Mouse (Mus musculus): ENCODE results near the gene Abhd12b.
"Not testable (repeated sequence)": the region's sequence is repeated elsewhere in the genome, so short reads cannot be mapped to it uniquely, and the experiment has no call there.

The Abhd12b gene

DNA sequence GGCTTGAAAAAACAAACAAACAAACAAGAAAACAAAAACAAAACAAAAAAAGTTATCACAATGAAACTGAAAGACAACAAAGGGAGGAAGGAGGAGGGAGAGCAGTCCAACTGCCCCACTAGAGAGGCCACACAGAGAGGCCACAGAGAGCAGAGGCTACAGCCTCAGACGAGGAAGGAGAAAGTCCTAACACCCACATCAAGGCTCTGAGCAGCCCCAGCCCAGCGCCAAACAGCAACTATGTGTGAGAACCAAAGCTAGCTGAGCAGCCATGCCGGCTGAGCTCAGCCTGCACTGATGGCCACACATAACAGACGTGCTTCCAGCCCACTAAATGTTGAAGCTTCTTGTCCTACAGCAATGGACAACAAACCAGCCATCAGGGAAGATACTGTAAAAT is 14.1 kb upstream of the Abhd12b start:
- no peak for DNase-seq (ENCODE audit: low read depth, low spot score)

- DNase-seq (ENCODE audit: low read depth, low spot score), result no peak
Measured at GRCm38 (mm10) chr12:70140542-70140941, 13.4 kb upstream of the Abhd12b start.

- no peak for DNase-seq (ENCODE audit: low read depth, low spot score)
Measured at GRCm38 (mm10) chr12:70140993-70141576, 12.9 kb upstream of the Abhd12b start.

DNA sequence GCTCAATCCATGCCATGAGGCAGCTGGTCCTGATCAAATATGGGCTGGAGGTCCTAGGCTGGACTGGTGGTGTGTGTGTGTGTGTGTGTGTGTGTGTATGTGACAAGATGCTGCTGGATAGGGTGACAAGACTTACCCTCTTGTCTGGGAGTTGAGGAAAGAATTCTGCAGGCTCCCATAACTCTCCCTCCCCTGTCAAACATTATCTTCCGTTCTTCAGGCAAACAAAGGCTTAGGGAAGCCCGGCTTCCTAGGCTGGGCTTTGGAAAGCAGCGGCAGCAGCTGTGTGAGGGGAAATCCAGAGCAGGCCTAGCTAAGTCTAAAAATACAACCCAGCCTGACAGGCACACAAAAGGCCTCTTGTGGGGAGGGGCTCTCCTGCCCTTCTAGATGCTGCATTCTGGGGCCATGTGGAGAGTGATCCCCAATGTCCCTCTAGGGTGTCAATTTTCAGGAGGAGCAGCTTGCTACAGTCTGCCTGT is 9.8 kb upstream of the Abhd12b start:
- not testable (repeated sequence) for DNase-seq (ENCODE audit: low read depth, low spot score)

GRCm38 (mm10) chr12:70144637-70145448 is 9.1 kb upstream of the Abhd12b start:
- peak; percentile 70 for DNase-seq (ENCODE audit: low read depth, low spot score)

DNA sequence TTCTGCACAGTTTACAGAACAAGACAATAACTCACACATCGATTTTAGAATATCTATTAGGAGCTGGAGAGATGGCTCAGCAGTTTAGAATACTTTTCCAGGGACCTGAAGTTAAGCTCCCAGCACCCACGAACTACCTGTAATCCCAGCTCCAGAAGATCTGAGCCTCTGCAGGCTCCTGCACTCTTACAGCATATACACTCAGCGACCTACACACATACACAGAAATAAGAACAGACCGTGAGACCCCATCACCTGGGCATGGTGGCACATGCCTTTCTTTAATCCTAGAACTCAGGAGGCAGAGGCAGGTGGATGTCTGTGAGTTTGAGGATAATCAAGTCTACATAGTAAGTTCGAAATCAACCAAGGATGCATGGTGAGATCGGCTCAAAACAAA is 8.4 kb upstream of the Abhd12b start:
- DNase-seq (ENCODE audit: low read depth, low spot score), result no peak

GRCm38 (mm10) chr12:70147986-70148630 is 5.8 kb upstream of the Abhd12b start:
- DNase-seq (ENCODE audit: low read depth, low spot score), result no peak

DNA sequence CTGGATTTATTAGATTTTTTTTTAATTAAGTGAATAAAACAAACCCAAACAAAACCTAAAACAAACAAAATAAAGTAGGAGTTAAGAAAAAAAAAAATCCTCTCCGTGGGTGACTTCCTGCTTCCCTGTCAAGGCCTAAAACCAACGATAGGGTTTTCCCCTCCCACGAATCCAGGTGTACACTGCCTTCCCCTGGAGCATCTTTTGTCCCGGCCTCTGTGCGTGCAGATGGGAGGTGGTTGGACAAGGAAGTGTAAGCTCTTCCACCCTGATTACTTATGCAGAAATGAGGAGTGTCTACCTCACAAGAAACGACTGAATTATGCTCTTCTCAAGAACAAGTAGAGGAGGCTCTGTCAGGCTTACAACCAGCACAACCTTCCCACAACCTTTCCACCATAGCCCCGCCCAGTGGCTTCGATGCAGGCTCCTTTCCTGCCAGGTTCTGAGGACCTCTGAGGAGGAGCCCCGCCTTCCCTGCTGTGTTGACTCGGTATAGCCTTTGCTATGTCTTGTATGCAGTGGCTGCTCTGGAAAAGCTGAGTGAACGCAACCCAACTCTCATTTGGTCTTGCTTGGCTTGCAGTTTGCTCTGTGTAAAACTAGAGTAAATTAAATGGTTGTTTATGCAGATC is 5.2 kb upstream of the Abhd12b start:
- DNase-seq (ENCODE audit: low read depth, low spot score), result no peak

DNA sequence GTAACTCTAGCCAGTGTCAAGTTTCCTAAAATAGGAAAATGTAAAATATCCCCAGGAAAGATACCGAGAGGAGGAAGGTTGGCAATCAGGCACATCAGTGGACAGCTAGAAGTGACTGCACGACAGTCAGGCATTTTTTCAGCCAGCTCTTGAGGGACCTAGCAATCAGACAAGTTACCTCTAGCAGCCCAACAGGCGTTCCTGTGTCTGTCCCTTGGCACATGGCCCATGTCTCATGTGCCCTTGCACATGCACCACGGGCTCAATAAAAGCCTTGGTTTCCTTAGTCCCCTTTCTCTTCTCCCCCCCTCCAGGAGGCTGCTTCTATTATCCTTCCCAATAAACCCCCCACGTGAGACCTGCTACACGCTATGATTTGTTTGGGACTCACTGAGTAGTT is 2.3 kb downstream of the Abhd12b start:
- no peak for DNase-seq (ENCODE audit: low read depth, low spot score)

- no peak for DNase-seq (ENCODE audit: low read depth, low spot score)
Measured at GRCm38 (mm10) chr12:70157292-70158066, 3.5 kb downstream of the Abhd12b start.

DNA sequence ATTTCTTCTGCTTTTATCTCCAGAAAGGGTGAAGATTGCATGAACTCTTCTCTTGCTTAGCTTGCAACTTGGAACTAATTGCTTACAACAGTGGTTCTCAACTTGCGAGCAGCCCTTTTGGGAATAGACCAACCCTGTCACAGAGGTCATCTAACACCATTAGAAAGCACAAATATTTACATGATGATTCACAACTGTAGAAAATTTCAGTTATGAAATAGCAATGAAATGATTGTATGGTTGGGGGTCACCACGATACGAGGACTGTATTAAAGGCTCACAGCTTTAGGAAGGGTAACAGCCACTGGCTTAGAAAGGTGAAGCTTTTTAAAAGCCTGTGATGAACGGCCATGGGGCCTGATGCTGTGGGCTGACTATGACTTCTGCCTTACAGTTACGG is 7.1 kb downstream of the Abhd12b start:
- no peak for DNase-seq (ENCODE audit: low read depth, low spot score)

GRCm38 (mm10) chr12:70164741-70165140 is 10.8 kb downstream of the Abhd12b start:
- no peak for DNase-seq (ENCODE audit: low read depth, low spot score)

DNA sequence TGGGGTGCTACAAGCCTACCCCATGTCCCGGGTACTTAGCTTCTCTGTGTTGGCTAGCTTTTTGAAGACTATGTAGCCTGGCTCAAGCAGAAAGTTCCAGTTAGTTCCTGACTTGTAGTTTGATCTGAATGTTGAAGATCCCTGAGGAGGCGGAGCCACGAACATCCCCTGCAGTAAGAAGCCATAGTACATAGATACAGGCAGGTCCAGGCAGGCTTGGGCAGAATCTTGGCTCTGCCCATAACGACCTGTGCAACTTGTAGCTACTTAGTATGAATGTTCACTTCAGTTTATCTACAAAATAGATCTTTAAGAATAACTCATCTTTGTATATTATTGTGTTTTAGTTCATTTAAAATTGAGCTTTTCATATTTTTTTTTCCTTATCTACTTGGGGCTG is 14.0 kb downstream of the Abhd12b start:
- DNase-seq (ENCODE audit: low read depth, low spot score), result no peak

- DNase-seq (ENCODE audit: low read depth, low spot score), result no peak
Measured at GRCm38 (mm10) chr12:70169969-70170368, 16.0 kb downstream of the Abhd12b start.

- DNase-seq (ENCODE audit: low read depth, low spot score), result not testable (repeated sequence)
Measured at GRCm38 (mm10) chr12:70183507-70183906, 29.6 kb downstream of the Abhd12b start.

GRCm38 (mm10) chr12:70184173-70184783 is 30.3 kb downstream of the Abhd12b start:
- DNase-seq (ENCODE audit: low read depth, low spot score), result no peak

DNA sequence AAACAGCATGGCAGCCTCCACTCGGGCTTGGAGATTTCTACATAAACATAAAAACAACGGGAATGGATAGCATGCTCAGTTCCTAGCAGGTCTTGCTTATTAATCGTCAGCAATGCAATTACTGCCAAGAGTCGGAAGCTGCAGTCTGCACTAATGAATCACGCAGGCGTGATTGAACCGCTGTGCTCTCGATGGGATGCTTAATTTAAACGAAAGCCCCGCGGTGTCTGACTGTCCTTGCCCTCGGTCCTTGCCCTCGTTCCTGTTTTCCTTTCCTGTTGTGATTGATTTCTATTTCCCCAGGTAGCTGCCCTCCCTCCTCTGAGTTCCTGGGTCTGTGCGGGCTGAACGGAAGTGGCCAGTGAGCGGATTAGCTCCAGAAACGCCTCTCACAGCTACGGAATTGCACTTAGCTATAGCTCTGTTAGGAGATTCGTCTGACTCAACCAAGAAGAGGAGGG is 38.4 kb downstream of the Abhd12b start:
- DNase-seq (ENCODE audit: low read depth, low spot score), result no peak

DNA sequence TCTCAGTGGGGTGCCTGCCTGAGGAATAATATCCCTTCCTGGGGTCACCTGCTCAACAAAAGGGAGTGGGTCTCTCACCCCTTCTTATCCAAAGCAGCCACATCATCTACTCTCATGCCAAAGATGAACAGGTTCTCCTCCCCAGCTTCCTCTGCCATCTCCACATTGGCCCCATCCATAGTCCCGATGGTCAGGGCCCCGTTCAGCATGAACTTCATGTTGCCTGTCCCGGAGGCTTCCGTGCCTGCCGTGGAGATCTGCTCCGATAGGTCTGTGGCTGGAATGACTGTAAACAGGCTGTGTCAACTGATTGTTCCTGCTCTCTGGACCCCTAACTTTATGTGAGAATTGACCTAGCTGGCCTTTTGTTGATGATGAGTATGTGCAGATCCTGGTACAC is 41.5 kb downstream of the Abhd12b start:
- DNase-seq (ENCODE audit: low read depth, low spot score), result no peak

GRCm38 (mm10) chr12:70196341-70196740 is 42.4 kb downstream of the Abhd12b start:
- no peak for DNase-seq (ENCODE audit: low read depth, low spot score)

DNA sequence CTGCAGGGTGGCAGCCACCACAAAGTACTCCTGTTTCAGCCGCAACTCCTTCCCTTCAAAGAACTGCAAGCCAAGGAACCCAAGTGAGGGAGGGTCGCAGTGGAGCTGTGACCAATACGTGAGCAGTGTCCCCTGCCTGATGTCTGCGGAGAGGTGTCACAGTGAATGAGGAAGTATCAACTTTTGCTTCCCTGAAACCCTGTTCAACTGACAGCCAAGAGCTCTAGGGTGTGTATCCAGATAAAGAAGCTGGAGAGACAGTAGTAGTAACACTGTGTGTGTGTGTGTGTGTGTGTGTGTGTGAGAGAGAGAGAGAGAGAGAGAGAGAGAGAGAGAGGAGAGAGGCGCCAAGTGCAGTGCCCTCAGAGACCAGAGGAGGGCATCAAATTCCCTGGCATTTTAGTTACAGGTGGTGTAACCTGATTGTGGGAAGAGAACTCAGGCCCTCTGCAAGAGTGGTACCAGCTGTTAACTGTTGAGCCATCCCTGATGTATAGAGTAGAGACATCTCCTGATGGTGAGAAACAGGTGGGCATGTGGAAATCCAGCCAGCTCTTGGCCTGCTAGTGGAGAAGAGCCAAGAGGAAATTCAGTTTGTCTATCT is 48.1 kb downstream of the Abhd12b start:
- no peak for DNase-seq (ENCODE audit: low read depth, low spot score)

Data from embryo, embryonic 11.5 days (tissue).